Mouse (Mus musculus): ENCODE data around the gene Eif3f. TPM values are rescaled to one million over a fixed set of nuclear protein-coding genes. Genes with fewer than 3 reads are reported as not detected.
A peak's percentile ranks its signal among the peaks of the same experiment; 100 is the strongest.

The Eif3f gene
- total RNA-seq (2014; rRNA removed) = 118 and 120 TPM in 2 replicates
- 80.6 and 81.5 TPM in 2 replicates for polyA plus RNA-seq (2015; fragmentation: Nextera tagmentation; extraction: Ambion mirVana)

- Histone ChIP-seq H3K4me1 (ENCODE audit: insufficient read depth) (peaks cover 5% of the 10 kb centered on the region; the same call in 1 of the 2 replicates), H3K4me3 (ENCODE audit: low read depth, low read length) (peak within 1 kb of the TSS; percentile 89), H3K36me3 (ENCODE audit: insufficient read depth) (peaks cover 18% of the 10 kb centered on the region), H3K9ac (peak within 1 kb of the TSS; percentile 94), H3K27ac (ENCODE audit: low read depth, low read length) (peak within 1 kb of the TSS; percentile 82), H3K27me3 (ENCODE audit: insufficient read depth, low read length) (0 out of 2 replicates have a peak, but pooled peaks cover 5% of the 10 kb centered on the region), H3K9me3 (ENCODE audit: low read length) (no peaks in the 10 kb centered on the region), H3K4me2 (ENCODE audit: low read depth) (peak within 1 kb of the TSS; percentile 87)
- ATAC-seq = peak; percentile 98
- DNase-seq = peak; percentile 98
- TF ChIP-seq CTCF (IDR thresholded peaks at IDR 0.05; ENCODE audit: low read depth) = peak; percentile 91
- WGBS = 3% methylated on average over 50 of the region's 50 CpGs
Measured at GRCm38 (mm10) chr7:108933794-108934731, at the start of gene Eif3f. Gene Eif3f (plus strand): TSS chr7:108934417.

- 81% methylated on average over 4 of the region's 4 CpGs for WGBS
- Histone ChIP-seq H3K4me1 (ENCODE audit: insufficient read depth) (no peaks in the 10 kb centered on the region), H3K27ac (ENCODE audit: low read depth, low read length) (no peak within 1 kb of the TSS), H3K36me3 (ENCODE audit: insufficient read depth) (no peaks in the 10 kb centered on the region), H3K27me3 (ENCODE audit: insufficient read depth, low read length) (no peaks in the 10 kb centered on the region), H3K9me3 (ENCODE audit: low read length) (no peaks in the 10 kb centered on the region), H3K4me3 (ENCODE audit: low read depth, low read length) (no peak within 1 kb of the TSS), H3K4me2 (ENCODE audit: low read depth) (no peak within 1 kb of the TSS), H3K9ac (no peak within 1 kb of the TSS)
- TF ChIP-seq CTCF (IDR thresholded peaks at IDR 0.05; ENCODE audit: low read depth) = no peak
- ATAC-seq (no peak), DNase-seq (no peak)
Measured at GRCm38 (mm10) chr7:108884906-108885305, 49.3 kb upstream of the Eif3f start, which contains the start of gene Olfr518. Gene Olfr518 (minus strand): TSS chr7:108885006.

GRCm38 (mm10) chr7:108894320-108894719, 39.9 kb upstream of the Eif3f start, which contains the start of gene Olfr519:
Gene Olfr519 (minus strand): TSS chr7:108894420.
- Histone ChIP-seq H3K4me3 (ENCODE audit: low read depth, low read length) (no peak within 1 kb of the TSS), H3K27ac (ENCODE audit: low read depth, low read length) (no peak within 1 kb of the TSS), H3K9me3 (ENCODE audit: low read length) (no peaks in the 10 kb centered on the region), H3K9ac (no peak within 1 kb of the TSS), H3K27me3 (ENCODE audit: insufficient read depth, low read length) (no peaks in the 10 kb centered on the region), H3K4me1 (ENCODE audit: insufficient read depth) (no peaks in the 10 kb centered on the region), H3K4me2 (ENCODE audit: low read depth) (no peak within 1 kb of the TSS), H3K36me3 (ENCODE audit: insufficient read depth) (no peaks in the 10 kb centered on the region)
- 90% methylated on average over 5 of the region's 5 CpGs for WGBS
- TF ChIP-seq CTCF (IDR thresholded peaks at IDR 0.05; ENCODE audit: low read depth) = no peak
- no peak for DNase-seq
- ATAC-seq = no peak

GRCm38 (mm10) chr7:108903969-108904368, 30.2 kb upstream of the Eif3f start:
- no peak for ATAC-seq
- DNase-seq = no peak
- Histone ChIP-seq H3K4me3 (ENCODE audit: low read depth, low read length) (no peak overlapping the region), H3K36me3 (ENCODE audit: insufficient read depth) (no peaks in the 10 kb centered on the region), H3K9me3 (ENCODE audit: low read length) (no peaks in the 10 kb centered on the region), H3K9ac (no peak overlapping the region), H3K27ac (ENCODE audit: low read depth, low read length) (no peak overlapping the region), H3K27me3 (ENCODE audit: insufficient read depth, low read length) (no peaks in the 10 kb centered on the region), H3K4me2 (ENCODE audit: low read depth) (no peak overlapping the region), H3K4me1 (ENCODE audit: insufficient read depth) (no peaks in the 10 kb centered on the region)
- TF ChIP-seq CTCF (IDR thresholded peaks at IDR 0.05; ENCODE audit: low read depth) = no peak
- WGBS = 82% methylated on average over 2 of the region's 2 CpGs

- 72% methylated on average over 4 of the region's 4 CpGs for WGBS
- TF ChIP-seq CTCF (IDR thresholded peaks at IDR 0.05; ENCODE audit: low read depth) = no peak
- no peak for ATAC-seq
- Histone ChIP-seq H3K9me3 (ENCODE audit: low read length) (no peaks in the 10 kb centered on the region), H3K4me3 (ENCODE audit: low read depth, low read length) (no peak overlapping the region), H3K4me1 (ENCODE audit: insufficient read depth) (no peaks in the 10 kb centered on the region), H3K36me3 (ENCODE audit: insufficient read depth) (no peaks in the 10 kb centered on the region), H3K4me2 (ENCODE audit: low read depth) (no peak overlapping the region), H3K27me3 (ENCODE audit: insufficient read depth, low read length) (0 out of 2 replicates have a peak, but pooled peaks cover 2% of the 10 kb centered on the region), H3K27ac (ENCODE audit: low read depth, low read length) (no peak overlapping the region), H3K9ac (no peak overlapping the region)
- no peak for DNase-seq
Measured at GRCm38 (mm10) chr7:108927043-108927442, 7.2 kb upstream of the Eif3f start.

GRCm38 (mm10) chr7:108928280-108929188, 5.7 kb upstream of the Eif3f start:
- H3K36me3 ChIP-seq (ENCODE audit: insufficient read depth) = no peaks in the 10 kb centered on the region
- no peak for TF ChIP-seq CTCF (IDR thresholded peaks at IDR 0.05; ENCODE audit: low read depth)
- H3K9me3 ChIP-seq (ENCODE audit: low read length) = no peaks in the 10 kb centered on the region
- H3K27me3 ChIP-seq (ENCODE audit: insufficient read depth, low read length) = 0 out of 2 replicates have a peak, but pooled peaks cover 5% of the 10 kb centered on the region
- WGBS = 83% methylated on average over 11 of the region's 11 CpGs
- H3K4me1 ChIP-seq (ENCODE audit: insufficient read depth) = no peaks in the 10 kb centered on the region
- DNase-seq (no peak), ATAC-seq (no peak)
- H3K4me2 ChIP-seq (ENCODE audit: low read depth) = no peak overlapping the region
- no peak overlapping the region for H3K9ac ChIP-seq
- no peak overlapping the region for H3K27ac ChIP-seq (ENCODE audit: low read depth, low read length)
- no peak overlapping the region for H3K4me3 ChIP-seq (ENCODE audit: low read depth, low read length)

Data from forebrain, postnatal 0 days (tissue).